Mouse (Mus musculus) intestine, embryonic 16.5 days (tissue): ENCODE measurements around the gene Ddx58. TPM values are rescaled to one million over a fixed set of nuclear protein-coding genes. Genes with fewer than 3 reads are reported as not detected.

Experiments used
- ATAC-seq: fragments of 200-750 bp; cut with Nextera tagmentation; 2 replicates; pipeline ENCODE4 v1.8.0; 2017; ENCODE audit warnings: moderate TSS enrichment, moderate library complexity
- H3K27ac ChIP-seq: fragments of 300-500 bp; sonication (generic); 2 replicates; pipeline ENCODE4 v1.5.1; 2014; ENCODE audit warnings: mild to moderate bottlenecking, low read length
- H3K27me3 ChIP-seq: fragments of 300-500 bp; sonication (generic); replicated peaks from 2 replicates; pipeline ENCODE4 v1.6.1; 2014; ENCODE audit warnings: low read length, control low read depth, mixed read lengths; ENCODE audit not compliant: control insufficient read depth, insufficient read depth
- H3K36me3 ChIP-seq: fragments of 300-500 bp; sonication (generic); 2 replicates; pipeline ENCODE4 v1.6.1; 2014; ENCODE audit warnings: low read length, control low read depth; ENCODE audit not compliant: control insufficient read depth, insufficient read depth
- H3K4me1 ChIP-seq: fragments of 300-500 bp; sonication (generic); 2 replicates; pipeline ENCODE4 v1.6.1; 2014; ENCODE audit warnings: low read length, control low read depth, mixed read lengths; ENCODE audit not compliant: control insufficient read depth, insufficient read depth
- H3K4me2 ChIP-seq: fragments of 300-500 bp; sonication (generic); 2 replicates; pipeline ENCODE4 v1.6.1; 2014; ENCODE audit warnings: low read depth, low read length, control low read depth
- H3K4me3 ChIP-seq: fragments of 300-500 bp; sonication (generic); 2 replicates; pipeline ENCODE4 v1.5.1; 2014; ENCODE audit warnings: mild to moderate bottlenecking, low read length
- H3K9ac ChIP-seq: fragments of 300-500 bp; sonication (generic); 2 replicates; pipeline ENCODE4 v1.6.1; 2014; ENCODE audit warnings: low read depth, low read length
- H3K9me3 ChIP-seq: fragments of 300-500 bp; sonication (generic); 2 replicates; pipeline ENCODE4 v1.6.1; 2016; ENCODE audit warnings: low read length, control low read depth; ENCODE audit not compliant: control insufficient read depth
- whole genome bisulfite sequencing: fragments of 180-500 bp; shearing (Covaris S2); extraction: QIAGEN DNeasy Blood & Tissue Kit; methylation state at CpG from one replicate; pipeline ENCODE4 v1.1.7; 2014; 5-methylcytosine and 5-hydroxymethylcytosine counted together
- polyA plus RNA-seq: library from polyadenylated mRNA; unstranded; fragments of >200 nt; fragmentation: Nextera tagmentation; extraction: Ambion mirVana; gene quantifications from 2 replicates; pipeline ENCODE4 v1.2.1, GENCODE M21; 2015

Ddx58 gene
- polyA plus RNA-seq, 1 experiment from 2014 or later = 9.9 TPM

- H3K9ac ChIP-seq = no peak overlapping the region
- WGBS = 40% methylated on average over 21 of the region's 21 CpGs
- ATAC-seq = no peak
- H3K27me3 ChIP-seq = no peaks in the 10 kb centered on the region
- H3K27ac ChIP-seq = no peak overlapping the region
- H3K9me3 ChIP-seq = no peaks in the 10 kb centered on the region
- no peak overlapping the region for H3K4me2 ChIP-seq
- H3K4me1 ChIP-seq = peaks cover 9% of the 10 kb centered on the region; the same call in 1 of the 2 replicates
- no peaks in the 10 kb centered on the region for H3K36me3 ChIP-seq
- H3K4me3 ChIP-seq = no peak overlapping the region
Measured at GRCm38 (mm10) chr4:40221876-40222585, 17.6 kb downstream of the Ddx58 start.

- 25% methylated on average over 14 of the region's 14 CpGs for WGBS
- Histone ChIP-seq H3K36me3 (no peaks in the 10 kb centered on the region), H3K4me2 (0 out of 2 replicates have a peak overlapping the region, but pooled peaks have one; percentile 9), H3K9ac (no peak overlapping the region), H3K27ac (no peak overlapping the region), H3K4me3 (no peak overlapping the region), H3K9me3 (no peaks in the 10 kb centered on the region), H3K27me3 (no peaks in the 10 kb centered on the region), H3K4me1 (peaks cover 9% of the 10 kb centered on the region; the same call in 1 of the 2 replicates)
- peak; percentile 52; the same call in 1 of the 2 replicates for ATAC-seq
Measured at GRCm38 (mm10) chr4:40221004-40221760, 18.4 kb downstream of the Ddx58 start.

- Histone ChIP-seq H3K4me3 (no peak overlapping the region), H3K9me3 (no peaks in the 10 kb centered on the region), H3K27me3 (no peaks in the 10 kb centered on the region), H3K9ac (no peak overlapping the region), H3K36me3 (no peaks in the 10 kb centered on the region), H3K27ac (no peak overlapping the region), H3K4me1 (peaks cover 9% of the 10 kb centered on the region; the same call in 1 of the 2 replicates), H3K4me2 (no peak overlapping the region)
- ATAC-seq = no peak
- WGBS = 30% methylated on average over 12 of the region's 12 CpGs
Measured at GRCm38 (mm10) chr4:40220437-40220836, 19.2 kb downstream of the Ddx58 start.

GRCm38 (mm10) chr4:40218382-40218781 is 21.2 kb downstream of the Ddx58 start:
- H3K27me3 ChIP-seq = no peaks in the 10 kb centered on the region
- no peak overlapping the region for H3K27ac ChIP-seq
- no peaks in the 10 kb centered on the region for H3K36me3 ChIP-seq
- H3K4me1 ChIP-seq = peaks cover 9% of the 10 kb centered on the region; the same call in 1 of the 2 replicates
- no peak overlapping the region for H3K4me2 ChIP-seq
- no peak overlapping the region for H3K9ac ChIP-seq
- no peaks in the 10 kb centered on the region for H3K9me3 ChIP-seq
- ATAC-seq = no peak
- 78% methylated on average over 7 of the region's 7 CpGs for WGBS
- H3K4me3 ChIP-seq = no peak overlapping the region

- Histone ChIP-seq H3K4me2 (no peak overlapping the region), H3K4me3 (no peak overlapping the region), H3K36me3 (no peaks in the 10 kb centered on the region), H3K27ac (no peak overlapping the region), H3K4me1 (peaks cover 9% of the 10 kb centered on the region; the same call in 1 of the 2 replicates), H3K27me3 (no peaks in the 10 kb centered on the region), H3K9ac (no peak overlapping the region), H3K9me3 (no peaks in the 10 kb centered on the region)
- WGBS = 68% methylated on average over 3 of the region's 3 CpGs
- no peak for ATAC-seq
Measured at GRCm38 (mm10) chr4:40217910-40218309, 21.7 kb downstream of the Ddx58 start.

- Histone ChIP-seq H3K36me3 (no peaks in the 10 kb centered on the region), H3K27me3 (no peaks in the 10 kb centered on the region), H3K4me3 (no peak overlapping the region), H3K4me2 (no peak overlapping the region), H3K9me3 (no peaks in the 10 kb centered on the region), H3K27ac (no peak overlapping the region), H3K4me1 (no peaks in the 10 kb centered on the region), H3K9ac (no peak overlapping the region)
- no peak for ATAC-seq
- WGBS = 86% methylated on average over 4 of the region's 6 CpGs
Measured at GRCm38 (mm10) chr4:40212177-40212576, 27.5 kb downstream of the Ddx58 start.

GRCm38 (mm10) chr4:40207701-40208100 is 31.9 kb downstream of the Ddx58 start:
- Histone ChIP-seq H3K4me2 (no peak overlapping the region), H3K27ac (no peak overlapping the region), H3K4me3 (no peak overlapping the region), H3K9me3 (no peaks in the 10 kb centered on the region), H3K36me3 (peaks cover 4% of the 10 kb centered on the region; the same call in 1 of the 2 replicates), H3K9ac (no peak overlapping the region), H3K4me1 (no peaks in the 10 kb centered on the region), H3K27me3 (no peaks in the 10 kb centered on the region)
- 86% methylated on average over 5 of the region's 5 CpGs for WGBS
- no peak for ATAC-seq

- peaks cover 4% of the 10 kb centered on the region; the same call in 1 of the 2 replicates for H3K36me3 ChIP-seq
- no peaks in the 10 kb centered on the region for H3K4me1 ChIP-seq
- no peak overlapping the region for H3K9ac ChIP-seq
- ATAC-seq = no peak
- H3K4me2 ChIP-seq = no peak overlapping the region
- no peak overlapping the region for H3K4me3 ChIP-seq
- no peak overlapping the region for H3K27ac ChIP-seq
- H3K27me3 ChIP-seq = no peaks in the 10 kb centered on the region
- H3K9me3 ChIP-seq = no peaks in the 10 kb centered on the region
- 92% methylated on average over 22 of the region's 22 CpGs for WGBS
Measured at GRCm38 (mm10) chr4:40205231-40205903, 34.3 kb downstream of the Ddx58 start.

- no peak for ATAC-seq
- no peak overlapping the region for H3K9ac ChIP-seq
- no peak overlapping the region for H3K4me2 ChIP-seq
- H3K27ac ChIP-seq = no peak overlapping the region
- H3K36me3 ChIP-seq = peaks cover 5% of the 10 kb centered on the region; the same call in 1 of the 2 replicates
- WGBS = 92% methylated on average over 3 of the region's 3 CpGs
- no peaks in the 10 kb centered on the region for H3K4me1 ChIP-seq
- H3K9me3 ChIP-seq = no peaks in the 10 kb centered on the region
- H3K27me3 ChIP-seq = no peaks in the 10 kb centered on the region
- H3K4me3 ChIP-seq = no peak overlapping the region
Measured at GRCm38 (mm10) chr4:40204374-40204773, 35.3 kb downstream of the Ddx58 start.
